Mouse (Mus musculus): ENCODE measurements at regions not wholly inside any gene's neighbourhood (a gene's known extent, or its start where the extent isn't known, plus 50 kb on each side); places are given as distances from the start of the nearest gene placed in this dataset.

- no peak for DNase-seq
These were observed 302.5 kb upstream of the Rnf219 start for GRCm38 (mm10) chr14:104824926-104825325.

DNA sequence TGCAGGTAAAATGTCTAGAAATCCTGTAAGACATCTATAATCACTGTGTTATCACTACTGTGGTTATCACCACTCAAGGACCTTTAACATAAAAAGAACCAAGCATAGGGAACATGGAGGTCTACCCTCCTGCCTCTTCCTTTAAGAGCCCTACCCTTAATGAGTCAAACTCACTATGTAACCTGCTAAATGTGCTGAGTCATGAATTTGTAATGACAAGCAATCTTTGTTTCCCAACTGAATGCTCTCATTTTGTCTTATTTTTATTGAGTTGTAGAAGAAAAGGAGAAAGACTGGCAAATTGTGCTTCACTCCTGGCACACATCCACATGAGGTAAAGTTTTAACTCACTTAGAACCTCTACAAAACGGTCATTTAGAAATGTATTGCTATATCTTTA, 301.8 kb upstream of the Rnf219 start:
- no peak for DNase-seq

DNA sequence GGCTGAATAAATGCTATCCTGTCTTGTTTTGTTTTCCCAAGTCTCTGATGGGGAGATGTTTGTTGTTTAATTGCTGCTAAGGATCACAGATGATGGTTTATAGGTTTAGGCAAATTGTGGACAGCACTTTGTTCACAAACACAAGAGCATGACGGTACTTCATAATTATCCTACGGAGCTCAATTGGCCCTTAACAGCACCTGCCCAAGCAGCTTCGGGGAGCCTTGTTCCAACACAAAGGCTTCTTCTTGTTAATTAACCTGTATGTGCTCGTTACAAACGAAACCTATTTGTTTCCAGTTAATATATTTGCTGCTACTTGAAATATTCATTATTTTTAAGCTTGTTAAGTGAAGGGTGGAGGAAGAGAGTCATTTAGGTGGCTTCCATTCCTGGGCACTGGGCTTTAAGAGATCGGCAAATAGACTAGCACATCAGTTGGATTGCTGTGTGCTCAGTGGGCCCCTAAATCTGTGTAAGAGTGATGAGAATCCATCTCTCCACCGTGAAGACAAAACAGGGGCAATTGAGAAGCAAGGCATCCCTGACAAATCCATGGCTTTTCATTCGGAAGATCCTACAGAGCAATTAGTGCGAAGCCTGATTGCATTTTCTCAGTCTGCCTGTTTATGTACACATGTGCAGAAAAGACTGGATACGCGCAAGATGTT, 299.6 kb upstream of the Rnf219 start:
- no peak for DNase-seq

DNA sequence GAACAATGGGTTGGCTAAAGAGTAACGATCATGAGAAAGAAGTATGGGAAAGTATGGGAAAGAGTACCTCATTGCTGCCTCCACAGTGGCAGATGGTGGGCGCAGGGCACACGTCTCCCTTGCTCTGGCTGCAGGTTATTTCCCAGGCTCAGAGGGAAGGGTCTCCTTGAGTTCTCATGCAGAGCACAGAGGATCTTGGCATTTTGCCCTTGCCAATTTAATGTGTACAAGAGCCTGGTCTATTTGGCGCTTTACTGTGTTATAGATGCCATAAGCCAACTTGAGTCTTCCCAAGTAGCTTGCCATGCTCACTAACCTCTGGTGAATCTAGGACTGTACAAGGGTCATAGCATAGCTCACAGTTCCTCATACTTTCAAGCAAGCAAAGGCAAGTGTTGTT, 296.7 kb upstream of the Rnf219 start:
- DNase-seq, result no peak

- DNase-seq, result peak; percentile 76
These were observed 291.6 kb upstream of the Rnf219 start for GRCm38 (mm10) chr14:104813977-104814584.

GRCm38 (mm10) chr14:104812006-104812405, 289.6 kb upstream of the Rnf219 start:
- no peak for DNase-seq

GRCm38 (mm10) chr14:104805332-104805731, 282.9 kb upstream of the Rnf219 start:
- DNase-seq, result no peak

DNA sequence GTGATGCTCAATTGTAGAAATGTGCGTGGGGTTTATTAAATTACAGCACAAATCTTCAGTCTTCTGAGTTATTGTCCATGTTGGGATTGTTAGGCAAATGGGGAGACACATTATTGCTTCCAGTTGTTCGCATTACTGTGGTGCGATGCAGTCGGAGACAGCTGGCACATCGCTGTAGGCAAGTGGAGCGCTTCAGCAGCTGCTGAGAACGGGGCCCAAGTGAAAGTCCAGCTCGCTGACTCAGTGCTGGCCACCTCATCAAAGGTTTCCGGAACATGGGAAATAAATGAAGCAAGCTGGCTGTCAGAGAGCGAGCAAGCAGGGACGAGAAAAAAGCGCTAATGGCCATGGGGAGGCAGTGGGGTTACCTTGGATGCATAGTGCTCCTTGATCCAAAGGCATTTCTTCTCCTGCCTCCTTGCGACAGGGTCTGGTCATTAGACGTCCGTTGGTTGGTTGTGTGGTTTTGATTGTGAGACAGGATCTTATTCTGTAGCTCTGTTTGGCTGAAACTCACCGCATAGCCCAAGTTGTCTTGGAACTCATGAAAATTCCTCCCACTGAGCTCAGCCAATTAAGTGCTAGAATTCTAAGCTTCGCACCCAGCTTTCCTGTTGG, 274.0 kb upstream of the Rnf219 start:
- peak; percentile 76 for DNase-seq

DNA sequence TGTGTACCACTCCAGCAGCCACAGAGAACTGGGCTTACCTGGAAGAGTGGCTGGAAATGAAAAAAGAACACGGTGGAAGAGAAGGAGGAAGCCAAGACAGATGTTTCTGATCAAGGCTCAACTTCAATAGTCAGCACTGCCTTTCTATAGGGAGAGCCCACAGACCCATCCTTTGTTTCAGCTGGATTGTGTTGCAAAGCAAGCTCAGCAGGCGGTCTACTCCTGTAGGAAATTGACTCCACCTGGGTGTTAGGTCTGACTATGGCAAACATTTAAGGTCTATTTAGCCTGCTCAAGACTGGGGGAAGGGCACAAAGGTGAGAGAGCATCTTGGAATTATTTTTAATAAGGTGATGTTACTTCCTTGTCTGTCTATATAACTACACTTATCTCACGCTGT, 266.9 kb upstream of the Rnf219 start:
- no peak for DNase-seq

- DNase-seq, result no peak
These were observed 262.6 kb upstream of the Rnf219 start for GRCm38 (mm10) chr14:104785066-104785465.

DNA sequence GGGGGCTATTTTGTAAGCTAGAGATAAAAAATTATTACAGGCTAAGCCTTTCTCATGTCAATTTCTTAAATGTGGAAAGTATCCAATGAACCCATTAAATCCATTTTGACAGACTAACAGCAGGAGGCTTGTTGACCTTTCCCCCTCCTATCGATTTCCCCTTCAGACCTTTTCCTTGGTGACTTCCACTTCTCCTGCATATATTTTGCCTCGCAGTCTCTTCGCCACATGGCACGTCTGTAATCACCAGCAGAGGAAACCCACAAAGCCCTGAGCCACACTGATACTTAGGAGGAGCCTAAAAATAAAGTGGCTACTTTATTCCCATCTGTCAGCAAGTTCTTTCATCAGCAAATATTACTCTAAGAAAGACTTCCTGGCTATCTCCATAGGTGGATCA, 247.5 kb upstream of the Rnf219 start:
- no peak for DNase-seq

GRCm38 (mm10) chr14:104734213-104734612, 211.8 kb upstream of the Rnf219 start:
- no peak for DNase-seq

GRCm38 (mm10) chr14:104732036-104732435, 209.6 kb upstream of the Rnf219 start:
- DNase-seq, result no peak

DNA sequence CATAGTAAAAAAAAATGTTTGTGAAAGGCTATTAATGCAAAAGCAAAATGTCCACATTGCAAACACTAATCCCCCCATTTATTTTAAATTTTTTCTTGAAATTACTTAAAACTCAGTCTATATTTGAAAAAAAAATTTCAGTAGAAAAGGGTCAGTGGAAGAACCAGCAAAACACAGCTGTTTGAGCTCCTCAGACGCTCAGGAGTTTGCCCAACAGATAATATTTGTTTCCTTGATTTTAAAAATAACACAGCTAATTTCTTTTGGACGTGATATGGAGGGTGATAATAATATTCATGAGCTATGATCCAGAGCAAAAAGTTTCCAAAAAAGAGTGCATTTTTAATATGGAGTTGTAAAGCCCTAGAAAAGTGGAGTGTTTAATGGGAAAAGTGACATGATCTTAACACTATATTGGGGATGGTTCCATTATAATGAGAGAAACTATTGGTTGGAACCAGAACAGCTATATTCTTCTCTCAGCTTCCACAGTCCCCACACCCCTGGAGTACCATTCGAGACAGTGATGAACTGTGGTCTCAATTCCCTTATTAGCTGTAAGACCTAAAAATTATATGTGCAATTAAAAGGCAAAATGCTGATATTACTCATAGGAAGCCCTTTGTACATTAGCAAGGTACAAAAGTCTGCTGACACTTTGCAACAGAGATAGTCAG, 209.0 kb upstream of the Rnf219 start:
- peak; percentile 22 for DNase-seq

DNA sequence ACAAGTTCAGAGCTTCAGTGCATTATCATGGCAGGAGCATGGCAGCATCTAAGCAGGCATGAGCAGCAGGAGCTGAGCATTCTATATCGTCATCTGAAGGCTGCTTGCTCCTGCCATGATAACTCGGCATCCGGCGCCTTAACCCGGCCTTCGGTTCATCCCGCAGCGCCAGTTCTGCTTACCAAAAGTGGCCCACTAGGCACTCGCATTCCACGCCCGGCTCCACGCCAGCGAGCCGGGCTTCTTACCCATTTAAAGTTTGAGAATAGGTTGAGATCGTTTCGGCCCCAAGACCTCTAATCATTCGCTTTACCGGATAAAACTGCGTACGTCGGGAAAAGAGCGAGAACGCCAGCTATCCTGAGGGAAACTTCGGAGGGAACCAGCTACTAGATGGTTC, 193.2 kb upstream of the Rnf219 start:
- peak; percentile 65 for DNase-seq

DNA sequence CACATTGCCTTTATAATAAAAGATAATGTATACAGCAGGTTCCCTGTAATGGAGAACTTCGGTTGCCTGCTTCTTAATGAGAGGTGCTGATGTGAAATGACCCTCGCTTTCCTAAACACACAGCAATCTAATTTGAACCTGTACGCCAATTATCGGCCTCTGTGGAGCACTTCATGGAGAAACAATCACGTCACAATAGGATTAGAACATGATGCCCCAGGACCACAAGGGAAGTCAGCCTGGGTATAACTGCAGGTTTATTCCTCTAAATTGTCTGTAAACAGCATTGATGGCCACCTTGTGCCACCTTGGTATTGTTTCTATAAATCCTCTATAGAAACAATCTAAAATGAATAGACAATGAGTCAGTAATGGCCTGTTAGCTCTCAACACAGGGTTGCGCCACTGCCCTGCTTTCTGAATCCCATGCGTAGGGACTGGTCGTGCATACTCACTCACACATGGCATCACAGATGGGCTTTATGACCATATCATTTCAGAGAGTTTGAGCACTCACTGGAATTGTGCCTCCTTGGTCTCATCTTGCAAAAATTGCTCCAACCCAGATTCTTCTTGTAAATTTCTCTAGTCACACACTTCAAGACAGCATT, 179.9 kb upstream of the Rnf219 start:
- DNase-seq, result no peak

DNA sequence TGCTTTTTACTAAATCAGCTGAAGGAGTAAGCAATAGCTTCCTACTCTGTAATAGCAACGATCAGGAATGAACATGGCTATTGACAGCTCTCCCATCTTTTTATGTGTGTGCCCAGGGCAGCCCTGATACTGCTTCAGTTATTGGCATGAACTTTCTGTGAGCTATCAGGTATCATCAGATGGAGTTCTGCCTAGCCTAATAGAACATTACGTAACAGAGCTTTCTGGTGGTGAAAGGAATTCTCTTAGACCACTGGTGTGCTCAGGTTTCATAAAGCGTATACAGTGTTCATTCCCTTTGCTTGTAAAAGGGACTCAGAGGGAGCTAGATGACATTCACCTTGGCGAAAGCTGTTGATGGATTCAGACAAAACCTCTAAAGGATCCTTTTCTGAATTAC, 176.5 kb upstream of the Rnf219 start:
- DNase-seq, result no peak

DNA sequence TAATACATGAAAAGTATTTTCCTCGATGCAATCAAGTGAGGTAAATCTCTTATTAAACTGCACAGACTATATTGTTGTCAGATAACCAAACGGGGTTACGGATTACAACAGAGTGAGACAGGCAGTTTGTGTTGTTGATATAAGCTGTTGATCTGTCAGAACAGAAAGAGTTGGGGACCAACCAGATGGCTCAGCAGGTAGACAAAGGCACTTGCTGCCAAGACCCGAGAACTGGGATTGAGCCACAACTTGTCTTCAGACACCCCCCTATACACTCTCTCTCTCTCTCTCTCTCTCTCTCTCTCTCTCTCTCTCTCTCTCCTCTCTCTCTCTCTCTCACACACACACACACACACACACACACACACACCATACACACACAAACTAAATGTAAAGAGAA, 172.7 kb upstream of the Rnf219 start:
- DNase-seq, result no peak

- no peak for DNase-seq
These were observed 171.8 kb upstream of the Rnf219 start for GRCm38 (mm10) chr14:104694174-104694803.

GRCm38 (mm10) chr14:104692616-104693015, 170.2 kb upstream of the Rnf219 start:
- no peak for DNase-seq

DNA sequence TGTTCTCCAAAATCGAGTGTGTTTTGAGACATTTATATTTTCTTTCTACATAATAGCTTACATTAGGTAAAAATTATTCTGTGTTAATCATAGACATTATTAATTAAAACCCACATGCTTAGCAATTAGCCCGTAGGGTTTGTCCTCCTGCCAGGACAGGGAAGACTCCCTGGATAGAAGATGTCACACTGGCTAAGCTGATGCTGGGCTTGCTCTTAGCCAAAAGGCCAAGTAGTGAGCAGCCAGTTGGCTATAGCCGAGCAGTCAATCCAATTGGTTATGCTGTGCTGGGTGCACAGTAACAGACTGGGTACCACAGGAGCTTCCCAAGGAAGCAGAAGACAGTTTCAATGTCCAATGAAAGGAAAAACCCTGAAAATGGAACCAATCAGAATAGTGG, 166.0 kb upstream of the Rnf219 start:
- DNase-seq, result no peak

DNA sequence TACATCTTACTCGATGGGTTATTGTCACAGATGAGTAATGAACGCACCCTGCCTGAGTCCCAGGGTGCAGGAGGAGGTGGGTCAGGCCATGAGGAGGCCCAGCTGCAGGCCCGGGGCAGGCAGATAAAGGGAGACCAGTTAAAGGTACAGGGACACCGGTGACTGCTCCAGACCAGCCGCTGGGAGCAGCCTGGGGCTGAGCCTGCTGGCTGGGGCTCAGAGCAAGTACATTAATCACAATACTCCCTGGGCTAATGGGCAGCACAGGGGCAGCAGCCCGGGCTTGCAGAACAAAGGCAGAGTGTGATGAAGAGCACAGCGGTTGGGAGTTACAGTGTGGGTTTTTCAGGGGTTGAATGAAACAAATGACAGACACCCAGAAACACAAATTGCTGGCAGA, 154.4 kb upstream of the Rnf219 start:
- DNase-seq, result no peak

DNA sequence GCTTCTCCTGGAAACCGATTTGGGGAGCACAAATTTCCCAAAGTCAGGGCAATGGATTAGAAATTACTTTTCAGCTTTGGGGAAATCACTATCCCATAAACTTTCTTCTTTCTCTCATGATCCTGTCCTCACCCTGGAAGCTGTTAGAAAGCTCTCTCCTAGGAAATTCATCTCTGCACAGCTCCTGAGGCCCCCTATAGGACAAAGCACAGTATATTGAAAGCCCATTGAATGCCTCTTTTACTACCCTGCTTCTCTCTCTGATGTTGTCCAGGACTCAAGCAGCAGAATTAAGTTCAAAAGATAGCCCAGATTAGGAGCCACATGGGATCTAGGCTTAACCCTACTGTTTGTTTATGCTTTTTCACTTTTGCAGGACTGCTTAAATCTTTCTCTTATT, 139.3 kb upstream of the Rnf219 start:
- no peak for DNase-seq

All from lung, postnatal 10 days (tissue).